Mouse (Mus musculus) kidney, embryonic 16.5 days (tissue): ENCODE measurements around the gene Gng4. TPM values are rescaled to one million over a fixed set of nuclear protein-coding genes. Genes with fewer than 3 reads are reported as not detected.
"Not testable (repeated sequence)": the region's sequence is repeated elsewhere in the genome, so short reads cannot be mapped to it uniquely, and the experiment has no call there.

Source experiments
- ATAC-seq: fragments of 200-750 bp; cut with Nextera tagmentation; 2 replicates; pipeline ENCODE4 v1.8.0; 2017; ENCODE audit warnings: moderate TSS enrichment; ENCODE audit not compliant: low FRiP score, low TSS enrichment
- H3K27ac ChIP-seq: fragments of 300-500 bp; sonication (generic); 2 replicates; pipeline ENCODE4 v1.5.1; 2014; ENCODE audit warnings: low read length
- H3K27me3 ChIP-seq: fragments of 300-500 bp; sonication (generic); 2 replicates; pipeline ENCODE4 v1.6.1; 2014; ENCODE audit warnings: low read length, control low read depth, mixed read lengths; ENCODE audit not compliant: insufficient read depth
- H3K36me3 ChIP-seq: fragments of 300-500 bp; sonication (generic); 2 replicates; pipeline ENCODE4 v1.6.1; 2014; ENCODE audit warnings: low read length, control low read depth, mixed read lengths; ENCODE audit not compliant: insufficient read depth
- H3K4me1 ChIP-seq: fragments of 300-500 bp; sonication (generic); 2 replicates; pipeline ENCODE4 v1.6.1; 2014; ENCODE audit warnings: low read length, control low read depth, mixed read lengths; ENCODE audit not compliant: insufficient read depth
- H3K4me2 ChIP-seq: fragments of 300-500 bp; sonication (generic); replicated peaks from 2 replicates; pipeline ENCODE4 v1.6.1; 2014; ENCODE audit warnings: low read depth, low read length
- H3K4me3 ChIP-seq: fragments of 300-500 bp; sonication (generic); 2 replicates; pipeline ENCODE4 v1.5.1; 2014; ENCODE audit warnings: mild to moderate bottlenecking, low read length
- H3K9ac ChIP-seq: fragments of 300-500 bp; sonication (generic); replicated peaks from 2 replicates; pipeline ENCODE4 v1.6.1; 2014; ENCODE audit warnings: low read length
- H3K9me3 ChIP-seq: fragments of 300-500 bp; sonication (generic); 2 replicates; pipeline ENCODE4 v1.6.1; 2016; ENCODE audit warnings: low read length, control low read depth
- WGBS: fragments of 180-500 bp; shearing (Covaris S2); extraction: QIAGEN DNeasy Blood & Tissue Kit; methylation state at CpG from one replicate; pipeline ENCODE4 v1.1.7; 2014; 5-methylcytosine and 5-hydroxymethylcytosine counted together
- polyA plus RNA-seq: library from polyadenylated mRNA; unstranded; fragments of >200 nt; fragmentation: Nextera tagmentation; extraction: Ambion mirVana; gene quantifications from 2 replicates; pipeline ENCODE4 v1.2.1, GENCODE M21; 2015

The Gng4 gene
- polyA plus RNA-seq, 1 experiment from 2014 or later = 0.70 TPM

GRCm38 (mm10) chr13:13784420-13784936 is 619 bp downstream of the Gng4 start:
- ATAC-seq = peak; percentile 72
- Histone ChIP-seq H3K27me3 (peaks cover 38% of the 10 kb centered on the region), H3K9ac (peak overlapping the region; percentile 35; the same call in 1 of the 2 replicates), H3K36me3 (no peaks in the 10 kb centered on the region), H3K4me1 (peaks cover 17% of the 10 kb centered on the region), H3K4me3 (peak overlapping the region; percentile 59), H3K4me2 (peak overlapping the region; percentile 96), H3K27ac (no peak overlapping the region), H3K9me3 (no peaks in the 10 kb centered on the region)
- 2% methylated on average over 46 of the region's 59 CpGs for WGBS

DNA sequence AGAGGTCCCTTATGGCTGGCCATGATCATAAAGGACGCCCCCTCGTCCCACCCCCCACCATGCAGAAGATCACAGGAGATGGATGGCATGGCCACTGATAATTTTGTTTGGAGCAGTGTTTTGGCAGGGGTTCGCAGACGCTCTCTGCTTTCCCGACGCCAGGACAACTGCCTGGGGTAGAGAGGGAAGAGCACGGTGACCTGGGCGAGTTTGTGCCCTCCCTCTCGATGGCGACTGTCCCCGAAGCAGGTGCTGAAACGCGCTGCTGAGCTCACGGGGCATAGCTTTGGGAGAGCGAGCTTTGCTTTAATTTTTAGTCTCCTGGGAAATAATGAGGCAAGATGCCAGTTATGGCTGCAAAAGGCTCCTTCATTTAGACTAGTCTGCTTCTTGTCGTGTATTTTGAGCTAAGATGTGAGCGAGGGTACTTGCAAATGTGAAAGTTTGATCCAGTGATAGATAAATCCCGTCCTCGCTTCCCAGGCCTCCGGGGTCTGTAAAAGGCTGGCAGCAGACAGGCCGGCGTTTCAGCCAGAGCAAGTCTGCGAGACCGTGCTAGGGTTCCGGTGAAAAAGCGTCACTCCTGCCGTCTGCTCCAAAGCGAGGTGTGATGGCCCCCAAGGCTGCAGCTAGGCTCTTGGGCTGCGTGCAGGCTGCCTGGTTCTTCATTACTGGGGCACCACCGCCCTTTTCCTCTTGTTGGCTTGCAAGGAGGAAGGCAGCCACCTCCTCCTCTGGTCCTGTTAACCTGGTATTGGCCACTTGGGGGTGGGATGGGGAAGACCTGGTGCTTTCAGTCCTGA is 1.3 kb downstream of the Gng4 start:
- no peaks in the 10 kb centered on the region for H3K9me3 ChIP-seq
- 1% methylated on average over 30 of the region's 30 CpGs for WGBS
- peaks cover 17% of the 10 kb centered on the region for H3K4me1 ChIP-seq
- no peaks in the 10 kb centered on the region for H3K36me3 ChIP-seq
- H3K27me3 ChIP-seq = peaks cover 38% of the 10 kb centered on the region
- H3K4me2 ChIP-seq = peak overlapping the region; percentile 96
- ATAC-seq = peak; percentile 73; the same call in 1 of the 2 replicates
- no peak overlapping the region for H3K9ac ChIP-seq
- H3K27ac ChIP-seq = no peak overlapping the region
- H3K4me3 ChIP-seq = peak overlapping the region; percentile 59

DNA sequence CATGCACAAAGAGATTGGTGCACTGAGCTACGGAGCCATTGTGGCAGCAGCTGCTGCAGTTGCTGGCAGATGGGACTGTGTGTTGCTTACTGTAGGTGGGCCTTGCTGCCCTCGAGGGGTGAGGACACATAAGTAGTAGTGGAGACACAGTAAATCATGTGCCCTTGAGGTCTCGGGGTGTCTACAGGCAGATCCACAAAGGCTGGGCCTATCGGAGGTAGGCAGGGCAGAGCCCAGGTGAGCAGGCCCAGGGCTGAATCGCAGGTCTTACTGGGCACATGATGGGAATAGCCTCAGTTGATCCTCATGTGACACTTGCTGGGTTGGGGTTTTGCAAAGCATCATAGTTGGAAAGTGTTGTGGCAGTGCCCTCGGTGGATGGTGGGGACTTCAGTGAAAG is 3.1 kb downstream of the Gng4 start:
- H3K4me1 ChIP-seq = peaks cover 17% of the 10 kb centered on the region
- H3K9ac ChIP-seq = no peak overlapping the region
- no peak overlapping the region for H3K27ac ChIP-seq
- no peak for ATAC-seq
- H3K36me3 ChIP-seq = no peaks in the 10 kb centered on the region
- no peak overlapping the region for H3K4me2 ChIP-seq
- 88% methylated on average over 6 of the region's 6 CpGs for WGBS
- peaks cover 34% of the 10 kb centered on the region for H3K27me3 ChIP-seq
- no peak overlapping the region for H3K4me3 ChIP-seq
- H3K9me3 ChIP-seq = no peaks in the 10 kb centered on the region

- no peaks in the 10 kb centered on the region for H3K9me3 ChIP-seq
- peaks cover 17% of the 10 kb centered on the region for H3K4me1 ChIP-seq
- H3K4me2 ChIP-seq = no peak overlapping the region
- no peak overlapping the region for H3K27ac ChIP-seq
- no peaks in the 10 kb centered on the region for H3K36me3 ChIP-seq
- 90% methylated on average over 4 of the region's 4 CpGs for WGBS
- no peak overlapping the region for H3K9ac ChIP-seq
- peaks cover 29% of the 10 kb centered on the region for H3K27me3 ChIP-seq
- no peak overlapping the region for H3K4me3 ChIP-seq
- no peak for ATAC-seq
These were observed 4.2 kb downstream of the Gng4 start for GRCm38 (mm10) chr13:13788070-13788469.

GRCm38 (mm10) chr13:13791981-13792380 is 8.1 kb downstream of the Gng4 start:
- ATAC-seq = no peak
- Histone ChIP-seq H3K27me3 (no peaks in the 10 kb centered on the region), H3K4me1 (no peaks in the 10 kb centered on the region), H3K36me3 (no peaks in the 10 kb centered on the region), H3K9ac (no peak overlapping the region), H3K9me3 (no peaks in the 10 kb centered on the region), H3K4me3 (no peak overlapping the region), H3K27ac (no peak overlapping the region), H3K4me2 (no peak overlapping the region)
- WGBS = 92% methylated on average over 3 of the region's 3 CpGs

GRCm38 (mm10) chr13:13795166-13795832 is 11.4 kb downstream of the Gng4 start:
- no peak overlapping the region for H3K4me2 ChIP-seq
- 37% methylated on average over 5 of the region's 5 CpGs for WGBS
- no peaks in the 10 kb centered on the region for H3K4me1 ChIP-seq
- H3K36me3 ChIP-seq = no peaks in the 10 kb centered on the region
- no peak overlapping the region for H3K4me3 ChIP-seq
- ATAC-seq = no peak
- H3K9ac ChIP-seq = no peak overlapping the region
- H3K9me3 ChIP-seq = no peaks in the 10 kb centered on the region
- no peaks in the 10 kb centered on the region for H3K27me3 ChIP-seq
- no peak overlapping the region for H3K27ac ChIP-seq

GRCm38 (mm10) chr13:13796082-13796481 is 12.2 kb downstream of the Gng4 start:
- no peaks in the 10 kb centered on the region for H3K27me3 ChIP-seq
- 83% methylated on average over 1 of the region's 1 CpGs for WGBS
- no peak overlapping the region for H3K27ac ChIP-seq
- H3K9me3 ChIP-seq = no peaks in the 10 kb centered on the region
- H3K4me2 ChIP-seq = no peak overlapping the region
- no peaks in the 10 kb centered on the region for H3K4me1 ChIP-seq
- H3K36me3 ChIP-seq = no peaks in the 10 kb centered on the region
- H3K9ac ChIP-seq = no peak overlapping the region
- no peak overlapping the region for H3K4me3 ChIP-seq
- no peak for ATAC-seq

GRCm38 (mm10) chr13:13797816-13798215 is 14.0 kb downstream of the Gng4 start:
- not testable (repeated sequence) for H3K27ac ChIP-seq, H3K4me3 ChIP-seq, ATAC-seq, H3K36me3 ChIP-seq, H3K4me1 ChIP-seq, H3K9ac ChIP-seq, H3K4me2 ChIP-seq, H3K27me3 ChIP-seq, H3K9me3 ChIP-seq
- 92% methylated on average over 12 of the region's 12 CpGs for WGBS

GRCm38 (mm10) chr13:13798775-13799174 is 14.9 kb downstream of the Gng4 start:
- no peaks in the 10 kb centered on the region for H3K4me1 ChIP-seq
- no peak overlapping the region for H3K4me2 ChIP-seq
- no peaks in the 10 kb centered on the region for H3K36me3 ChIP-seq
- H3K4me3 ChIP-seq = no peak overlapping the region
- 87% methylated on average over 8 of the region's 8 CpGs for whole genome bisulfite sequencing
- no peak overlapping the region for H3K27ac ChIP-seq
- H3K9me3 ChIP-seq = no peaks in the 10 kb centered on the region
- ATAC-seq = no peak
- H3K9ac ChIP-seq = no peak overlapping the region
- no peaks in the 10 kb centered on the region for H3K27me3 ChIP-seq
